24 mouse cellular contexts compared by ENCODE assay signal in genomic region chr5:147898254-147898653, GRCm38 (mm10). TPM values are rescaled to one million over a fixed set of nuclear protein-coding genes. Genes with fewer than 3 reads are reported as not detected.
DNase-seq lines count a peak whose midpoint lies in the region; ATAC-seq and TF ChIP-seq lines count a peak whose summit lies in the region.
"Had no signal": no experiment of that assay in that cellular context is flagged by ENCODE, and none has a peak within 500 bp of the region (broad histone marks: within the 10 kb centered on the region; RNA-seq: fewer than 3 reads in every experiment).

No protein-coding gene starts in this region.

- no peak for TF ChIP-seq CTCF in ES-Bruce4 (IDR thresholded peaks at IDR 0.05; ENCODE audit: low read depth, low read length)

- TF ChIP-seq POLR2A in ES-Bruce4 (IDR thresholded peaks at IDR 0.05; ENCODE audit: insufficient read depth, low read length) = no peak

- H3K36me3 ChIP-seq in ES-Bruce4 (ENCODE audit: control insufficient read depth, insufficient read depth, low read length, poor library complexity, severe bottlenecking) = no peaks in the 10 kb centered on the region
- no peaks in the 10 kb centered on the region for H3K36me3 ChIP-seq in intestine, embryonic 15.5 days
- no peaks in the 10 kb centered on the region for H3K36me3 ChIP-seq in kidney, embryonic 15.5 days
- no peaks in the 10 kb centered on the region for H3K36me3 ChIP-seq in midbrain, embryonic 16.5 days (ENCODE audit: control insufficient read depth, insufficient read depth, low read length)
- H3K36me3 ChIP-seq in forebrain, embryonic 13.5 days (ENCODE audit: poor library complexity, severe bottlenecking) = no peaks in the 10 kb centered on the region
- H3K36me3 ChIP-seq: forebrain, embryonic 10.5 days; G1E; hindbrain, embryonic 12.5 days; hindbrain, embryonic 15.5 days had no signal

- 0 out of 2 replicates have a peak, but pooled peaks have one; percentile 7 for TF ChIP-seq EP300 in ES-Bruce4 (IDR thresholded peaks at IDR 0.05; ENCODE audit: insufficient read depth, low read depth, low read length)

- DNase-seq in ES-CJ7 (ENCODE audit: low read depth, low spot score) = peak; percentile 67
- peak; percentile 57 for DNase-seq in large intestine, adult 2 months (ENCODE audit: low read depth, low spot score)
- no peak for DNase-seq in kidney, adult 8-10 months
- DNase-seq: adrenal gland, postnatal 10 days; adrenal gland, postnatal 36 days; cerebellum, adult 18-20 months; cerebellum, adult 9-10 months; cerebellum, postnatal 14 days; gastrocnemius, postnatal 10 days; gastrocnemius, postnatal 36 days; heart, adult 11 months had no signal

- 46% methylated on average over 2 of the region's 2 CpGs for whole genome bisulfite sequencing in intestine, embryonic 15.5 days
- 40% methylated on average over 2 of the region's 2 CpGs for WGBS in large intestine, adult 2 months
- 71% methylated on average over 2 of the region's 2 CpGs for WGBS in kidney, embryonic 15.5 days
- 65% methylated on average over 2 of the region's 2 CpGs for WGBS in midbrain, embryonic 16.5 days
- 67% methylated on average over 2 of the region's 2 CpGs for WGBS in forebrain, embryonic 13.5 days

- H3K9me3 ChIP-seq in ES-Bruce4 (replicated peaks; ENCODE audit: control insufficient read depth, insufficient read depth, low read length, poor library complexity, severe bottlenecking) = no peaks in the 10 kb centered on the region
- H3K9me3 ChIP-seq in intestine, embryonic 15.5 days = no peaks in the 10 kb centered on the region
- H3K9me3 ChIP-seq in kidney, embryonic 15.5 days (replicated peaks) = no peaks in the 10 kb centered on the region
- no peaks in the 10 kb centered on the region for H3K9me3 ChIP-seq in midbrain, embryonic 16.5 days (replicated peaks; ENCODE audit: control insufficient read depth, low read length, poor library complexity, severe bottlenecking)
- H3K9me3 ChIP-seq in forebrain, embryonic 13.5 days (replicated peaks) = no peaks in the 10 kb centered on the region
- H3K9me3 ChIP-seq: forebrain, embryonic 10.5 days; G1E; hindbrain, embryonic 12.5 days; hindbrain, embryonic 15.5 days had no signal

- H3K4me2 ChIP-seq in intestine, embryonic 15.5 days (replicated peaks) = no peak overlapping the region
- no peak overlapping the region for H3K4me2 ChIP-seq in kidney, embryonic 15.5 days
- H3K4me2 ChIP-seq in midbrain, embryonic 16.5 days (ENCODE audit: low read length) = no peak overlapping the region
- no peak overlapping the region for H3K4me2 ChIP-seq in forebrain, embryonic 13.5 days
- H3K4me2 ChIP-seq: heart, embryonic 11.5 days; hindbrain, embryonic 12.5 days; hindbrain, embryonic 15.5 days had no signal

- ATAC-seq in intestine, embryonic 15.5 days = 0 out of 2 replicates have a peak, but pooled peaks have one; percentile 31
- ATAC-seq in kidney, embryonic 15.5 days (replicated peaks; ENCODE audit: low FRiP score) = no peak
- ATAC-seq in midbrain, embryonic 16.5 days = no peak
- ATAC-seq in forebrain, embryonic 13.5 days = no peak
- ATAC-seq: CD4-positive, CD25-positive, alpha-beta regulatory T cell, adult 4 months; forebrain, embryonic 14.5 days; Patski had no signal

- H3K27ac ChIP-seq in ES-Bruce4 (ENCODE audit: insufficient read depth, low read length) = no peak overlapping the region
- H3K27ac ChIP-seq in intestine, embryonic 15.5 days = no peak overlapping the region
- H3K27ac ChIP-seq in kidney, embryonic 15.5 days = no peak overlapping the region
- no peak overlapping the region for H3K27ac ChIP-seq in midbrain, embryonic 16.5 days (ENCODE audit: low read length)
- H3K27ac ChIP-seq in forebrain, embryonic 13.5 days = no peak overlapping the region
- H3K27ac ChIP-seq: forebrain, embryonic 10.5 days; hindbrain, embryonic 12.5 days; hindbrain, embryonic 15.5 days had no signal

- H3K9ac ChIP-seq in ES-Bruce4 (ENCODE audit: low read depth, poor library complexity, severe bottlenecking) = no peak overlapping the region
- no peak overlapping the region for H3K9ac ChIP-seq in intestine, embryonic 15.5 days
- H3K9ac ChIP-seq in kidney, embryonic 15.5 days = no peak overlapping the region
- H3K9ac ChIP-seq in midbrain, embryonic 16.5 days (ENCODE audit: low read depth, low read length) = no peak overlapping the region
- H3K9ac ChIP-seq in forebrain, embryonic 13.5 days = no peak overlapping the region
- H3K9ac ChIP-seq: hindbrain, embryonic 12.5 days; hindbrain, embryonic 15.5 days had no signal

- H3K27me3 ChIP-seq in ES-Bruce4 (ENCODE audit: control insufficient read depth, insufficient read depth, low read length, poor library complexity, severe bottlenecking) = no peaks in the 10 kb centered on the region
- 0 out of 2 replicates have a peak, but pooled peaks cover 2% of the 10 kb centered on the region for H3K27me3 ChIP-seq in intestine, embryonic 15.5 days (replicated peaks)
- H3K27me3 ChIP-seq in kidney, embryonic 15.5 days = peaks cover 21% of the 10 kb centered on the region
- H3K27me3 ChIP-seq in midbrain, embryonic 16.5 days (ENCODE audit: control insufficient read depth, insufficient read depth, low read depth, low read length) = no peaks in the 10 kb centered on the region; the same call in 1 of the 2 replicates
- H3K27me3 ChIP-seq in forebrain, embryonic 13.5 days = peaks cover 11% of the 10 kb centered on the region
- H3K27me3 ChIP-seq: hindbrain, embryonic 15.5 days; Patski had no signal

- H3K4me3 ChIP-seq in ES-Bruce4 (ENCODE audit: low read depth, low read length) = no peak overlapping the region
- H3K4me3 ChIP-seq in intestine, embryonic 15.5 days (replicated peaks) = no peak overlapping the region
- no peak overlapping the region for H3K4me3 ChIP-seq in kidney, embryonic 15.5 days (replicated peaks)
- no peak overlapping the region for H3K4me3 ChIP-seq in midbrain, embryonic 16.5 days (ENCODE audit: low read depth, low read length)
- no peak overlapping the region for H3K4me3 ChIP-seq in forebrain, embryonic 13.5 days
- H3K4me3 ChIP-seq: forebrain, embryonic 10.5 days; hindbrain, embryonic 12.5 days; hindbrain, embryonic 15.5 days had no signal

- H3K4me1 ChIP-seq in ES-Bruce4 (ENCODE audit: control insufficient read depth, insufficient read depth, low read length) = peaks cover 3% of the 10 kb centered on the region
- H3K4me1 ChIP-seq in intestine, embryonic 15.5 days (replicated peaks) = peaks cover 10% of the 10 kb centered on the region
- H3K4me1 ChIP-seq in kidney, embryonic 15.5 days = peaks cover 16% of the 10 kb centered on the region
- peaks cover 10% of the 10 kb centered on the region for H3K4me1 ChIP-seq in midbrain, embryonic 16.5 days (ENCODE audit: control insufficient read depth, insufficient read depth, low read length)
- H3K4me1 ChIP-seq in forebrain, embryonic 13.5 days = peaks cover 16% of the 10 kb centered on the region; the same call in 1 of the 2 replicates

RNA-seq across cellular contexts. Expression of gene Slc46a3, which starts 3.6 kb away (rescaled TPM):
- 2.5 and 3.9 TPM in 2 replicates for polyA plus RNA-seq in ES-Bruce4 (2011; ENCODE audit: insufficient read depth, insufficient read length, low read depth, missing spikeins)
- 7.6 and 11.7 TPM in 2 replicates for polyA plus RNA-seq in intestine, embryonic 15.5 days (2015; fragmentation: Nextera tagmentation; extraction: Ambion mirVana)
- polyA plus RNA-seq in large intestine, adult 2 months (2012; rRNA removed) = 134 and 136 TPM in 2 replicates
- polyA plus RNA-seq in kidney, embryonic 15.5 days (2015; fragmentation: Nextera tagmentation; extraction: Ambion mirVana) = 2.3 and 2.5 TPM in 2 replicates
- polyA plus RNA-seq in midbrain, embryonic 16.5 days (2015; fragmentation: Nextera tagmentation; extraction: Ambion mirVana) = 5.0 and 5.4 TPM in 2 replicates
- polyA plus RNA-seq in forebrain, embryonic 13.5 days (2015; fragmentation: Nextera tagmentation; extraction: Ambion mirVana) = 3.0 TPM in 2 replicates

RNA-seq across cellular contexts. Expression of gene Pomp, which starts 38.0 kb away (rescaled TPM):
- polyA plus RNA-seq in ES-Bruce4 (2011; ENCODE audit: insufficient read depth, insufficient read length, low read depth, missing spikeins) = 249 and 270 TPM in 2 replicates
- polyA plus RNA-seq in intestine, embryonic 15.5 days (2015; fragmentation: Nextera tagmentation; extraction: Ambion mirVana) = 424 and 470 TPM in 2 replicates
- polyA plus RNA-seq in large intestine, adult 2 months (2012; rRNA removed) = 108 and 132 TPM in 2 replicates
- polyA plus RNA-seq in kidney, embryonic 15.5 days (2015; fragmentation: Nextera tagmentation; extraction: Ambion mirVana) = 481 and 542 TPM in 2 replicates
- polyA plus RNA-seq in midbrain, embryonic 16.5 days (2015; fragmentation: Nextera tagmentation; extraction: Ambion mirVana) = 500 and 511 TPM in 2 replicates
- polyA plus RNA-seq in forebrain, embryonic 13.5 days (2015; fragmentation: Nextera tagmentation; extraction: Ambion mirVana) = 563 and 585 TPM in 2 replicates

RNA-seq across cellular contexts. Expression of gene Mtus2, which starts 58.9 kb away (rescaled TPM):
- 2.4 and 4.7 TPM in 2 replicates for polyA plus RNA-seq in ES-Bruce4 (2011; ENCODE audit: insufficient read depth, insufficient read length, low read depth, missing spikeins)
- 21.9 and 26.0 TPM in 2 replicates for polyA plus RNA-seq in intestine, embryonic 15.5 days (2015; fragmentation: Nextera tagmentation; extraction: Ambion mirVana)
- 2.2 and 3.2 TPM in 2 replicates for polyA plus RNA-seq in large intestine, adult 2 months (2012; rRNA removed)
- polyA plus RNA-seq in kidney, embryonic 15.5 days (2015; fragmentation: Nextera tagmentation; extraction: Ambion mirVana) = 3.6 and 3.9 TPM in 2 replicates
- 42.1 and 47.7 TPM in 2 replicates for polyA plus RNA-seq in midbrain, embryonic 16.5 days (2015; fragmentation: Nextera tagmentation; extraction: Ambion mirVana)
- polyA plus RNA-seq in forebrain, embryonic 13.5 days (2015; fragmentation: Nextera tagmentation; extraction: Ambion mirVana) = 13.7 and 13.9 TPM in 2 replicates
- polyA plus RNA-seq: G1E had no signal

Comparison
In these comparisons a context has a peak if more than half of its experiments do, and no peak if none do; other contexts are left out.
1. DNase-seq: peak in ES-CJ7 (single experiment) and large intestine, adult 2 months (single experiment); none in kidney, adult 8-10 months (0 of 2).
2. RNA of gene Slc46a3, which starts 3.6 kb away (polyA plus RNA-seq): 134 to 136 TPM in large intestine, adult 2 months; 7.6 to 11.7 TPM in intestine, embryonic 15.5 days, 5.0 to 5.4 TPM in midbrain, embryonic 16.5 days, 3.0 TPM in forebrain, embryonic 13.5 days, 2.5 to 3.9 TPM in ES-Bruce4 and 2.3 to 2.5 TPM in kidney, embryonic 15.5 days; every median in the first group is over 10 times any median in the second.